Mouse (Mus musculus): ENCODE data around the gene 2310003L06Rik. TPM values are rescaled to one million over a fixed set of nuclear protein-coding genes. Genes with fewer than 3 reads are reported as not detected.

The 2310003L06Rik gene
- not detected in 2 replicates for polyA plus RNA-seq (2012; rRNA removed)

DNA sequence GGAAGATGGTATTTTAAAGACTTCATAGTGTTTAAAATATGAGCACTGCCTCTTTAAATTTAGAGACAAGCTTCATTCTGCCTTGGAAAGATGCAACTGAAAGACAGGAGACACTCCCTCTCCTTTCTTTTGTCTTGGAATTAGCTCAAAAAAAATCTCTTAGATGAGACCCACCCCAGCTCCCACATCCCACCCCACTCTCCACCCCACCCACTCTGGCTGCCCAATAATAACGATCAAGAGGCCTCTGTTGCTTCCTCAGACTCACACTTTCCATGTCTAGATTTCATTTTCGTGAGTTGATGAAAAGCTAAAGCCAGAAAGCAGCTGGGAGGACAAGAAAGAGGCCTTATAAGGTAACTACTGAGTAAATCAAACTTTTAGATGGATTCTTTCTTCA, at the start of gene 2310003L06Rik, which contains the start of gene Gm28434:
2310003L06Rik (plus strand) TSS at position 259 of the 400 bp plus-strand sequence.
Gm28434 (plus strand) TSS at position 317 of the 400 bp plus-strand sequence.

DNA sequence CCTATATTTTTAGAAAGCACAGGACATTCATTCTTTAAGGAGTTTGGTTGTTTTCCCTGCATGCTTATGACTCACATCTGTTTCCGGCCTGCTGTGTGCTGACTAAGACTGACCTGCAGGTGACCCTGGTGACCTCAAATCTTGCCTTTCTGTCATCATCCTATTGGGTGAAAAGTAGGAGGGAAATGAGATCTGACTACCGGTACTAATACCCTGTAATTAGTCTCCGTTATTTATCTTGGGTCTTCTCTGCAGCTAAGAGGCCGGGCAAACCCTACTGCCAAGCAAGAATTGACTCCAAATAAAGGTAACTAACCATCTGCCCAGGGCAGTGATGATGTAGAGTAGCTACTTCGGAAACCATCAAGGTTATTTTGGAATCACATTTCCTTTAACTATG, 43.9 kb upstream of the 2310003L06Rik start, which contains the start of gene Csn3:
Csn3 (plus strand) TSS at position 208 of the 400 bp plus-strand sequence.

DNA sequence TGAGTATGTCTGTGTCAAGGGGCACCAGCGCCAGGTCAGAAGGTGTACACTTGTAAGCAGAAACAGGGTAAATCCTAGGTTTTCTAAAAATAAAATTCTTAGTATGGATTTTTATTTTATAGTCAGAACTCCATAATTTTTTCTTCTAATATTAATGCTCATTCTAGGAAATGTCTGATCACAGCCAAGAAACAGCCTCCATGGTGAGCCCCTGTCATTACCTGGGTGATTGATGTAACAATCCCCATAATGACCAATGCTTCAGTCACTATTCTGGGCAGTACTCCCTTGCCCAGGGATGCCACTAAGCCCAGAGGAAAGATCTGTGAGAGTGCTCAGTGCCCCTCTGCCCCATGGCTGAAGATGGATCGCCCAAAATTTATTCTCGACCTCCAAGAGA, 9.9 kb downstream of the 2310003L06Rik start, which contains the start of gene Cabs1:
Cabs1 (plus strand) TSS at position 301 of the 400 bp plus-strand sequence.

DNA sequence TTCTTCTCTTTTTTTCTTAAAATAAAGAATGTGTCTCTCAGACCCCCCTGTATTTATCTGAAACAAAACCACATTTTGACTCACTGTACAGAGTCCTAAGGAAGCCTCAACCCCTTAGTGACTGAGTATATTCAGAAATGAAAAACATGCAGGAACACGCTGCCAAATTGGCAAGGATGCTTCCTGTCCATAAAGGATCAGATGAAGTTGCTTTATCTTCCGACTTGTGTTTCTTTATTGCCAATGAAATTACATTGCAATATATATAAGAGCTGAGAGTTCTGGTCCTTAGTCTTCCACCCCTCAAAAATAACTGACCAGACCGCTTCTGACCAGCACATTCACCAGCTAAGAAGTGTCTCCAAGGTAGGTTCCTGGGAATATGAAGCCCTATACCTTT, 33.0 kb downstream of the 2310003L06Rik start, which contains the start of gene Smr3a:
Smr3a (plus strand) TSS at position 301 of the 400 bp plus-strand sequence.

Other genes with a start within 250 kb of the 2310003L06Rik start
- not detected in 2 replicates for gene Csn1s2a, start 194.9 kb upstream of the 2310003L06Rik start, polyA plus RNA-seq (2012; rRNA removed)
- not detected in 2 replicates for gene Csn1s2b, start 161.4 kb upstream of the 2310003L06Rik start, polyA plus RNA-seq (2012; rRNA removed)
- gene Prr27, start 143.8 kb upstream of the 2310003L06Rik start, polyA plus RNA-seq (2012; rRNA removed): not detected in 2 replicates
- gene Odam, start 84.4 kb upstream of the 2310003L06Rik start, polyA plus RNA-seq (2012; rRNA removed): not detected in 2 replicates
- 0.02 TPM in 1 of 2 replicates, not detected in the other for gene Csn3, start 43.9 kb upstream of the 2310003L06Rik start, polyA plus RNA-seq (2012; rRNA removed)
- gene Gm28434, start 58 bp downstream of the 2310003L06Rik start, polyA plus RNA-seq (2012; rRNA removed): not detected in 2 replicates
- not detected in 2 replicates for gene Cabs1, start 10.0 kb downstream of the 2310003L06Rik start, polyA plus RNA-seq (2012; rRNA removed)
- not detected in 2 replicates for gene Smr3a, start 33.1 kb downstream of the 2310003L06Rik start, polyA plus RNA-seq (2012; rRNA removed)
- not detected in 2 replicates for gene Smr2, start 117.1 kb downstream of the 2310003L06Rik start, polyA plus RNA-seq (2012; rRNA removed)
- not detected in 2 replicates for gene Gm11116, start 142.1 kb downstream of the 2310003L06Rik start, polyA plus RNA-seq (2012; rRNA removed)
- gene Gm11115, start 184.6 kb downstream of the 2310003L06Rik start, polyA plus RNA-seq (2012; rRNA removed): not detected in 2 replicates